Mouse (Mus musculus): Measurements from ENCODE around the gene Lrrc4b. TPM values are rescaled to one million over a fixed set of nuclear protein-coding genes. Genes with fewer than 3 reads are reported as not detected.

The Lrrc4b gene
- total and polyA plus RNA-seq, 2 experiments from 2014 or later = 2.8 to 89.5 TPM

GRCm38 (mm10) chr7:44391831-44392230, 37.0 kb upstream of the Lrrc4b start:
- Histone ChIP-seq H3K4me2 (ENCODE audit: low read depth, low read length) (no peak overlapping the region), H3K4me3 (ENCODE audit: low read depth, low read length) (no peak overlapping the region), H3K36me3 (replicated peaks; ENCODE audit: control insufficient read depth, insufficient read depth, low read length) (no peaks in the 10 kb centered on the region), H3K27ac (ENCODE audit: low read depth) (no peak overlapping the region), H3K9ac (replicated peaks; ENCODE audit: low read depth, low read length) (no peak overlapping the region), H3K9me3 (replicated peaks; ENCODE audit: control insufficient read depth, low read length) (no peaks in the 10 kb centered on the region), H3K27me3 (ENCODE audit: control insufficient read depth, insufficient read depth, low read length) (0 out of 2 replicates have a peak, but pooled peaks cover 3% of the 10 kb centered on the region), H3K4me1 (ENCODE audit: control insufficient read depth, insufficient read depth) (no peaks in the 10 kb centered on the region)
- ATAC-seq (ENCODE audit: insufficient read depth, low read depth) (no peak), DNase-seq (ENCODE audit: low spot score) (no peak)
- TF ChIP-seq EP300 (IDR thresholded peaks at IDR 0.05; ENCODE audit: low read depth) (no peak), CTCF (IDR thresholded peaks at IDR 0.05; ENCODE audit: low read depth) (no peak)
- WGBS = 74% methylated on average over 4 of the region's 4 CpGs

- H3K27me3 ChIP-seq (ENCODE audit: control insufficient read depth, insufficient read depth, low read length) = 0 out of 2 replicates have a peak, but pooled peaks cover 3% of the 10 kb centered on the region
- no peaks in the 10 kb centered on the region for H3K4me1 ChIP-seq (ENCODE audit: control insufficient read depth, insufficient read depth)
- H3K4me2 ChIP-seq (ENCODE audit: low read depth, low read length) = no peak overlapping the region
- ATAC-seq (ENCODE audit: insufficient read depth, low read depth) (no peak), DNase-seq (ENCODE audit: low spot score) (no peak)
- no peak overlapping the region for H3K4me3 ChIP-seq (ENCODE audit: low read depth, low read length)
- WGBS = 86% methylated on average over 14 of the region's 14 CpGs
- H3K27ac ChIP-seq (ENCODE audit: low read depth) = no peak overlapping the region
- no peaks in the 10 kb centered on the region for H3K9me3 ChIP-seq (replicated peaks; ENCODE audit: control insufficient read depth, low read length)
- TF ChIP-seq EP300 (IDR thresholded peaks at IDR 0.05; ENCODE audit: low read depth) = no peak
- TF ChIP-seq CTCF (IDR thresholded peaks at IDR 0.05; ENCODE audit: low read depth) = no peak
- no peak overlapping the region for H3K9ac ChIP-seq (replicated peaks; ENCODE audit: low read depth, low read length)
- no peaks in the 10 kb centered on the region for H3K36me3 ChIP-seq (replicated peaks; ENCODE audit: control insufficient read depth, insufficient read depth, low read length)
Observed at GRCm38 (mm10) chr7:44392341-44392740, 36.5 kb upstream of the Lrrc4b start.

- Histone ChIP-seq H3K27me3 (ENCODE audit: control insufficient read depth, insufficient read depth, low read length) (0 out of 2 replicates have a peak, but pooled peaks cover 3% of the 10 kb centered on the region), H3K9me3 (replicated peaks; ENCODE audit: control insufficient read depth, low read length) (no peaks in the 10 kb centered on the region), H3K27ac (ENCODE audit: low read depth) (no peak overlapping the region), H3K4me2 (ENCODE audit: low read depth, low read length) (no peak overlapping the region), H3K36me3 (replicated peaks; ENCODE audit: control insufficient read depth, insufficient read depth, low read length) (no peaks in the 10 kb centered on the region), H3K4me3 (ENCODE audit: low read depth, low read length) (no peak overlapping the region), H3K9ac (replicated peaks; ENCODE audit: low read depth, low read length) (no peak overlapping the region), H3K4me1 (ENCODE audit: control insufficient read depth, insufficient read depth) (no peaks in the 10 kb centered on the region)
- 88% methylated on average over 17 of the region's 17 CpGs for WGBS
- ATAC-seq (ENCODE audit: insufficient read depth, low read depth) = no peak
- DNase-seq (ENCODE audit: low spot score) = no peak
- TF ChIP-seq EP300 (IDR thresholded peaks at IDR 0.05; ENCODE audit: low read depth) = no peak
- no peak for TF ChIP-seq CTCF (IDR thresholded peaks at IDR 0.05; ENCODE audit: low read depth)
Observed at GRCm38 (mm10) chr7:44393284-44393683, 35.5 kb upstream of the Lrrc4b start.

GRCm38 (mm10) chr7:44398570-44398969, 30.2 kb upstream of the Lrrc4b start:
- Histone ChIP-seq H3K4me3 (ENCODE audit: low read depth, low read length) (no peak overlapping the region), H3K9ac (replicated peaks; ENCODE audit: low read depth, low read length) (no peak overlapping the region), H3K4me1 (ENCODE audit: control insufficient read depth, insufficient read depth) (no peaks in the 10 kb centered on the region), H3K36me3 (replicated peaks; ENCODE audit: control insufficient read depth, insufficient read depth, low read length) (no peaks in the 10 kb centered on the region), H3K4me2 (ENCODE audit: low read depth, low read length) (no peak overlapping the region), H3K27me3 (ENCODE audit: control insufficient read depth, insufficient read depth, low read length) (0 out of 2 replicates have a peak, but pooled peaks cover 9% of the 10 kb centered on the region), H3K27ac (ENCODE audit: low read depth) (no peak overlapping the region), H3K9me3 (replicated peaks; ENCODE audit: control insufficient read depth, low read length) (no peaks in the 10 kb centered on the region)
- peak; percentile 44 for DNase-seq (ENCODE audit: low spot score)
- ATAC-seq (ENCODE audit: insufficient read depth, low read depth) = peak; percentile 71; the same call in 1 of the 2 replicates
- no peak for TF ChIP-seq EP300 (IDR thresholded peaks at IDR 0.05; ENCODE audit: low read depth)
- peak; percentile 78 for TF ChIP-seq CTCF (IDR thresholded peaks at IDR 0.05; ENCODE audit: low read depth)
- 11% methylated on average over 3 of the region's 3 CpGs for WGBS

- DNase-seq (ENCODE audit: low spot score) = no peak
- no peaks in the 10 kb centered on the region for H3K4me1 ChIP-seq (ENCODE audit: control insufficient read depth, insufficient read depth)
- H3K9me3 ChIP-seq (replicated peaks; ENCODE audit: control insufficient read depth, low read length) = no peaks in the 10 kb centered on the region
- WGBS = 64% methylated on average over 6 of the region's 6 CpGs
- no peaks in the 10 kb centered on the region for H3K36me3 ChIP-seq (replicated peaks; ENCODE audit: control insufficient read depth, insufficient read depth, low read length)
- H3K4me2 ChIP-seq (ENCODE audit: low read depth, low read length) = no peak overlapping the region
- 0 out of 2 replicates have a peak, but pooled peaks cover 9% of the 10 kb centered on the region for H3K27me3 ChIP-seq (ENCODE audit: control insufficient read depth, insufficient read depth, low read length)
- no peak overlapping the region for H3K27ac ChIP-seq (ENCODE audit: low read depth)
- no peak overlapping the region for H3K9ac ChIP-seq (replicated peaks; ENCODE audit: low read depth, low read length)
- H3K4me3 ChIP-seq (ENCODE audit: low read depth, low read length) = no peak overlapping the region
- no peak for TF ChIP-seq EP300 (IDR thresholded peaks at IDR 0.05; ENCODE audit: low read depth)
- TF ChIP-seq CTCF (IDR thresholded peaks at IDR 0.05; ENCODE audit: low read depth) = no peak
- ATAC-seq (ENCODE audit: insufficient read depth, low read depth) = no peak
Observed at GRCm38 (mm10) chr7:44401673-44402072, 27.1 kb upstream of the Lrrc4b start.
